Mouse (Mus musculus) large intestine, adult 2 months (tissue): ENCODE measurements at regions not wholly inside any gene's neighbourhood (a gene's known extent, or its start where the extent isn't known, plus 50 kb on each side); places are given as distances from the start of the nearest gene placed in this dataset.

Experiments
- DNase-seq: peaks from one replicate; pipeline ENCODE4 v3.0.0-alpha.2; 2012; ENCODE audit warnings: low read depth, low spot score
- WGBS: fragments of 180-500 bp; shearing (Covaris S2); methylation state at CpG from one replicate; pipeline ENCODE4 v1.1.7; 2018; 5-methylcytosine and 5-hydroxymethylcytosine counted together

DNA sequence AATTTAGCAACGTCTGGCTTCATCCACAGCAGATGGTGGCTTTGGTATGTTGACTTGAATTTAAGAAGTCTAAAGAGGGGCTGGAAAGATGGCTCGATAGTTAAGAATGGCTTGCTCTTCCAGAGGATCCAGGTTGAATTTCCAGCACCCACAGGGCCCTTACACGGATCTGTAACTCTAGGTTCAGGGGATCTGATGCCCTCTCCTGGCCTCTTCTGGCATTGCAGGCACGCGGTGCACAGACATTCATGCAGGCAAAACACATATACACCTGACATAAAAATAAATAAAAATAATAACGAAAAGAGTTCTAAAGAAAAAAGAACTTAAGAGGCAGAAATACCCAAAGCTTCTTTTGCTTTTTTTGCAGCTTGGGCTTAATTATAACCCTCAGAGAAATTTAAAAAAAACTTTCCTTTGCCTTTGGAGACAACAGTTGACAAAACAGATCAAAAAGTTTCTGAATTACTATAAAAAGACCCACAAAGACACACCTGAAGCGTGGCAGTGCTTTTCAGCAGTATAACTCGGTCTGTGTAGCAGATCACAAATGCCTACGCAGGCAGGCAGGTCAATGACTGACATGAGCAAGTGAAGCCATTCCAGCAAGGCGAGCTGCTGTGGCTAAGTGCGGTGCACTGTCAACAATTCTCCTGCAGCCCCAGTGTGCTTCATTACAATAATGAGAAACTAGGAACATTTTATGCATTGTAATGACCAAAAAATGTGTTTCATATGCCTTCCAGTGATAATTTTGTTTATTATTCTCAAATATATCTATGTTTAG, 85.5 kb upstream of the Pgrmc2 start:
- no peak for DNase-seq
- 86% methylated on average over 11 of the region's 11 CpGs for WGBS

DNA sequence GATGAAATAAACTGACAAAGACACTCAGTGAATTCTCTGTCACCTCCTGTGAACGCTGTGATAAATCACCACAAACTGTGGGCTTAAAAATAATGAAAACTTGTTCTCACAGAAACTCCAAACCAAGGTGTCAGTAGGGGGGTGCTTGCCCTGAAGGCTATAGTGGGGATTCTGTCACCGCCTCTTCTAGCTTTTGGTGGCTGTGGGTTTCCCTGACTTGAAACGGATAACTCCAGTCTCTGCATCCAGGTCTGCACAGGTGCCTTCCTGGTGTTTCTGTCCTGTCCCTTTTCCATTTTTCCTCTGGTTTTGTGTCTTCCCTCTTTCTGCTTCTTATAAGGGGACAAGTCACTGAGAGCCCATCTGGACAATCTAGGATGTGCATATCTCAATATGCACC, 84.6 kb upstream of the Pgrmc2 start:
- no peak for DNase-seq
- 93% methylated on average over 3 of the region's 3 CpGs for WGBS

DNA sequence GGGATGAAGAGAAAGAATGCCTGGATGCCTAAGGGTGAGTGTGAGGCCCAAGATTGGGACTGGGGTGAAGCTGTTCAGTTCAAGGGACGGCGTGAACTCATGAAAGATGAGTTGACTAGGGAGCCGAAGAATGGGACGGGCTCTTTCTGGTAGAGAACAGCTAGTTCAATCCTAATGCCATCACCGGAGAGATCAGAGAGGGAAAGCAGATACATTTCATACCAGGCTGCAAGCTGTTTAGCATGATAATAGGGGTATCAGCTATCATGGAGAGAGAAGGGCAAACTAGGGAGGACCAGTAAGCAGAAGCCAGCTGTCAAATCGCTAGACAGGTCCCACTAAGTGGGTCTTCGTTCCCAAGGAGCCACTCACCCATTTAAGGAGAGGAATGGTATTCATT, 81.9 kb upstream of the Pgrmc2 start:
- 96% methylated on average over 7 of the region's 7 CpGs for WGBS
- no peak for DNase-seq

DNA sequence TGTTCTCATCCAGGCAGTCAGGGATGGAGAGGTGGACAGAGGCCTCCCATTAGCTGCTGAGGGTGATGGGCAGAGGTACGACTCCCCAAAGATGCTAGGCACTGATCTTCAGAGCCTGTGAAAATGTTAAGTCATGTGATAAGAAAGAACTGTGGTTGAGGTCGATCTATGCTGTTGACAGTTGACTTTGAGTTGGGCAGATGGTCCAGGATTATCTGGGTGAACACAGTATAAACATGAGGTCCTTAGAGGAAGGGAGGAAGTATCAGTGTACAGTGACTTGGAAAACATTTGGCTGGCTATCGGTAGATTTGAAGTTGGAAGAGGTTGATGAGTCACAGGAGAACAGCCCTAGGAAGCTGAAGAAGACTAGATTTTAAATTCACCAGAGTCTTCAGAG, 80.9 kb upstream of the Pgrmc2 start:
- DNase-seq, result no peak
- WGBS, result 72% methylated on average over 3 of the region's 3 CpGs

DNA sequence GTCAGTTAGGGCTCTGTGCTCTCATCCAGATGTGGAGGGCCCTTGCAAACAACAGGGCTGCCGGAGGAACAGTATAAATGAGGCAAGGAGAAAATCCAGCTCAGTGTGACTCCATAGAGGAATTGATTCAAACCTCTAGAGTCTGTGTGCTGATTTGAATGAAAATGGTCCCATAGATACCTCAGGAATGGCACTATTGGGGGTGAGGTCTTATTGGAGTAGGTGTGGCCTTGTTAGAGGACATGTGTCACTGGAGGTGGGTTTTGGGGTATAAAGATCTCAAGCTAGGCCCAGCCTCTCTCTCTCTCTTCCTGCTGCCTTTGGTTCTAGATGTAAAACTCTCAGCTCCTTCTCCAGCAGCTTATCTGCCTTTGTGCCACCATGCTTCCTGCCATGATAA, 79.7 kb upstream of the Pgrmc2 start:
- 95% methylated on average over 1 of the region's 1 CpGs for WGBS
- DNase-seq, result no peak

DNA sequence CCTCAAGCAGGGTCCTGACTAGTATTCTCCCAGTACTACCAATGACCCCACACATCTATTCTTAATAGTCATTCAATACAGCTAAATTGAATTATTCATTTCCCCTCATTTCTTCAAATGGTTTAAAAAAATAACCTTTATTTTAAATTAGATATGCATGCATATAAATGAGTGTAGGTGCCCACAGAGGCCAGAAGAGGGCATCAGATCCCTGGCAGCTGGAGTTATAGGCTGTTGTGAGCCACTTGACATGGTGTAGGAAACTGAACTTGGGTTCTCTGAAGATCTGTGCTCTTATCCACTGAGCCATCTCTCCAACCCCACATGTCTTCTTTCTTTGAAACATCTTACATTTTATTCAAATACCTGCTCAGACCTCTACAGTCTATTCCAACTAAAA, 77.8 kb upstream of the Pgrmc2 start:
- DNase-seq, result no peak

DNA sequence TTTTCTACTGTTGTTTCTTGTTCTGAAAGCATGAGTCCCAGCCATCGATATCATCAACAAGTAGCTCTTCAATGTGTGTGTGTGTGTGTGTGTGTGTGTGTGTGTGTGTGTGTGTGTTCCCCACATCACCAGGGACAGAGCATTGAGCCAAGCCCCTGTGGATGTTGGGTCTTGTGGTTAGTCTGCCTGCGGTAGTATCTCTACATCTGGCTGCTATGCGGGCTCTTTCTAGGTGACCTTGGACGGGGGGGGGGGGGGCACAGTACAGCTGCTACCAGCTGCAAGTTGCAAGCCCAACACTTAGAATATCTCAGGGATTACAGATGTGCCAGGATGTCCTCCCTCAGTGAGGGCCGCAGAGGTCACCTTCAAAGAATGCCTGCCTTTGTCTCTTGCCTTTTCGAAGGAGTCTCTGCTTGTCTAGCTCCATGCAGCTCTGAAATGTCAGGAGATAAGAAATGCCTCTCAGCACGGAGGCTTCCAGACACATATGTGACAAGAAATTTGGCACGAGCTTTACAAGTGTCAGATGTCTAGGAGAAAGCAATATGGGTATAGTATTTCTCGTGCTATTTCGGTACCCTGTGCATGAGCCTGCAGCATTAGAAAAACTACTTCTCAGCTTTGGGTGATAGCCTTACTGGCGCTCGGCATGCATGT, 75.6 kb upstream of the Pgrmc2 start:
- no peak for DNase-seq
- WGBS, result 81% methylated on average over 12 of the region's 12 CpGs

DNA sequence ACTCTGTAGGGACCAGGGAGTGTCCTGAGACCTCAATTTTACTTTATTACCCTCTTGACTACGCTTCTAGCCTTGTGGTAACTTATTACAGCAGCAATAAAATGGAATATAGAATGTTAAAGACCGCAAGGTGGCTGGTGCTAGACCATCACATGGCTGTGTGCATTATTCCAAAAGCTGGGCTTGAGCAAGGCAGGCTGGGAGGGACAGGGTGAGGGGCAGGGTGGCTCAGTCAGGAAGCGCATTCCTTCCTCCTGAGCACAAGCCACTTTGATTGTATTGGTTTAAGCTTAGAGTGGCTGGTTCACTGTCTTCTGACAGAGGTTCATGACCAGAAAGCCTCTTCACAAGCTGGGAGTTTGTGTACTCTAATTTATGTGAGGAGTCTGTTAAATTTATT, 74.6 kb upstream of the Pgrmc2 start:
- no peak for DNase-seq
- 29% methylated on average over 3 of the region's 3 CpGs for WGBS

DNA sequence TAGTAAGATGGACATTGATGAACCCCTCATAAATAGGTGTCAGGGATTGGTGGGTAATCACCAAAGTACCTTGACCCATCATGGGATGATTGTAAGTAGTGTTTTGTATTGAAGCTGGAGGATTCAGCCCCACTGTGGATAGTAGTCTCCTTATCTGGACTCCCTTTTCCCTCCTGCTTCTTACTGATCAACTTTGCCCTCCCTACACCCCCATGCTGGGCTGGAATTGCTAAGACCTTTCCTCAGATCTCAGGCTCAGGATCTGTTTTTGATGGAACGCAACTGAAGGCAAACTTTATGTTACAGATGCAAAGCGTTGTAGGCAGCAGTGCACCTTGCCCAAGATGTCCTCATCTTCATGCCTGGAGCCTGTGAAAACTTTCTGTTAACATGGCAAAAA, 73.7 kb upstream of the Pgrmc2 start:
- no peak for DNase-seq
- 97% methylated on average over 2 of the region's 2 CpGs for WGBS

DNA sequence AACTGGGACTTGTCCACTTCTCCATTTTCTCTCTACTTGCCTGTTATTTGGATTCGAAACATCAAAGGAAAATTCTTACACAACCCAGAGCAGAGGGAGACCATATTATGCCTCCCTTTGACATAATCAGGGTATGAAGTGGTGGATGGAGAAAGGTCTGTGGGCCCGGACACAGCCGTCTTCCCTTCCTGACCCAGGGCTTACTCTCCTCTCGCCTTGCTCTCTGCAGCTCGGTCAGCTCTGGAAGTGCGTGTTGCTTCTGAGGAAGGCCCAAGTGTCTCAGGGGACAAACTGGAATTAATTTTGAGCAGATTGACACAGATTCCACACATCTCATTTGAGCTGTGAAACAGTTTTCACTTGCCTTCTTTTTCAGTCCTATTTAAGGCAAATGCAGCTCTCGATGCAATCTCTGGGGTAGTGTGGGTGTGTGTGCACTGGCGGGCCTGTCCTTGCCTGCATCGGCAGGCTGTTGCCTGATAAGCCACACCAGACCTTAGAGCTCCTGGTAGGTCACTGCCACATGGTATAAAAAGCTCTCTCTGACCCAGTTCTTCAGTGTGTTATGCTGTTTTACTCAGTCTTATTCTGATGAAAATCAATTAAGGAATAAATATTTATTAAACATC, 72.4 kb upstream of the Pgrmc2 start:
- WGBS, result 83% methylated on average over 9 of the region's 9 CpGs
- no peak for DNase-seq

DNA sequence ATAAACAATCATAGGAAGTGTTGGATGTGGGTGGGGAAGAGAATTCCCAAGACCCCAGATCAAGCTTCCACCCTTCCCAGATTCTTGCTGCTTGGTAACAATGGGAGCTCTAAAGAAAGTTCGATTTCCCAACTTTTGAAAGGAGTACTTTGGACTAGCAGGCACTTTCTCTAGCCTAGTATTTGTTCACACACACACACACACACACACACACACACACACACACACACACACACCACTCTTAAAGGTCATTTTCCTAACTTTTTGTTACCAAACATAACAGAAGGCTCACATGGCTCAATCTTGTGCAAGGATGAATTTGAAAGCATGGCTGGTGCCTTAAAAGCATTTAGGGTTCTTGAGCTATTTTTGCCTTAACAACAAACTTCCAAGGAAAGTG, 71.6 kb upstream of the Pgrmc2 start:
- no peak for DNase-seq
- 46% methylated on average over 1 of the region's 1 CpGs for WGBS

DNA sequence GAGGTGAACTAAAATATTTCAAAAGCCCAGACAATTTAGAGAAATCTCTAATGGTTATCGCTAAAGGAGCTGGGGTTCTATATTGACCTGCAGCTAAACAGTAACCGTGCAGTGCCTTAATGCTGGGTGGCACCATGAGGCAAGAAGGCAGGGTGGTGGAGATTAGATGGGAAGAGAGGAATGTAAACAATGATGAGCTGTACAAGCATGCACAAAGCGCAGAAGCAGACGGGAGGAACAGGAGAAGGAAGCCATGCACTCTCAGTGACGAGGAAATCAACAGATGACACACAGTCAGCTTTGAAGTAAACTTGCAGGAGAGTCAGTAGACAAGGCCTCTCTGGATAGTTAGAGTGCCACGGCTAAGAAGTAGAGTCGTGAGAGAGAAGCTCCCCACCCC, 69.1 kb upstream of the Pgrmc2 start:
- DNase-seq, result no peak
- WGBS, result 37% methylated on average over 7 of the region's 7 CpGs

DNA sequence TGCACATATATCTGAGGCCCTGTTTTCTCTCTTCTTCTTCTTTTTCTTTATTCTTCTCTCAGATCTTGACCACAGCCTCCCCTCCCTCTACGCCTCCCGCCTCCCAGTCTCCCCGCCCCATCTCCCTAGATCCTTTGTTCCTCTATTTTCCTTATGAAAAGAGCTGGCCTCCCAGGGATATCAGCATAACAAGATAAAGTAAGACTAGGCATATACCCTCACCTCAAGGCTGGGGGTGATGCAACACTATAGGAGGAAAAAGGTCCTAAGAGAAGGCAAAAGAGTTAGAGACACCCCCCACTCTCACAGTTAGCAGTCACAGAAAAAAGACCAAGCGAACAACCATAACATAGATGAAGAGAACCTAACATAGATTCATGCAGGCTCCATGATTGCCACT, 57.5 kb upstream of the Pgrmc2 start:
- no peak for DNase-seq
- WGBS, result 96% methylated on average over 4 of the region's 4 CpGs

DNA sequence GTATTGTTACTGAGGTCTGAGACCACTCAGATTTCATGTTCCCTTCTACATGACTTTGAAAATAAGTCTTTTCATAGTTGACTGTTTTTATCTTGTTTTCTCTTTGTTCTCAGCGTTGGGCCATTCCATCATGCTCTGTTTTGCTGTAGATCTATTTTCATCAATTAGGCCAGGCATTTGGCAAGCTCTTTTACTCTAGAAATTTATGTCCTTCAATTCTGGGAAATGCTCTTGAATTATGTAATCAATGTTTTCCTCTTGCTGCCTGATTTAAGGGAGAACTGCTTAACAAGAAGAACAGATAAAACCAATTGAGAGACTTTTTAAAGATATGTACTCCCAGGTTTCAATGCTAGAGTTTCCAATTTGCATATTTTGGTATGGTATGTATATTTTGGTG, 55.1 kb upstream of the Pgrmc2 start:
- 67% methylated on average over 1 of the region's 1 CpGs for WGBS
- no peak for DNase-seq

DNA sequence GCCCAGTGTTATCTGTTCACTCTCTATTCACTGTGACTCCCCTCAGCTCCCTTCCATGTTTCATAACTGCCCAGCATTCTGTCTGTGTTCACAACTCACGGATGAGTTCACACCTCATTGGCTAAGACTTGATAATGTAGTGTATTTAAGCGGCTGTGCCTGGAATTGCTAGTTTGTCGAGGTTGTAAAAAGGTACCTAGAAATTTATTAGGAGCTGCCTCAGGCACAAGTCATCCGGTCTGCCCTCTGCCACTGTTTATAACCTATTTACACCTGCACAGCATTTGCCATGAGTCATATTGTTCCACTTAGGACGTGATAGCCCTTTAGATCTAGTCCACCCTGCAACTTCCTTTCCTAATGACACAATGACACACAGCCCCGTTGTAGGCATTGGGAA, 50.0 kb upstream of the Pgrmc2 start:
- peak; percentile 85 for DNase-seq
- WGBS, result 18% methylated on average over 6 of the region's 6 CpGs
